Mouse (Mus musculus) right cerebral cortex, adult 2 months (tissue): ENCODE data around the gene Slc25a33.

ENCODE experiments used
- DNase-seq, 2 experiments: peaks; one replicate each; pipeline ENCODE4 v3.0.0; 2021 to 2022; ENCODE audit warnings: low spot score in 2 of 2

Gene Slc25a33

GRCm38 (mm10) chr4:149697506-149698196 is 76.4 kb downstream of the Slc25a33 start:
- DNase-seq = no peak

- DNase-seq = no peak
Measured at GRCm38 (mm10) chr4:149696189-149696971, 77.7 kb downstream of the Slc25a33 start.
